Mouse (Mus musculus): ENCODE measurements around the gene Celf6. TPM values are rescaled to one million over a fixed set of nuclear protein-coding genes. Genes with fewer than 3 reads are reported as not detected.

The Celf6 gene
- total and polyA plus RNA-seq, 3 experiments: not detected

DNA sequence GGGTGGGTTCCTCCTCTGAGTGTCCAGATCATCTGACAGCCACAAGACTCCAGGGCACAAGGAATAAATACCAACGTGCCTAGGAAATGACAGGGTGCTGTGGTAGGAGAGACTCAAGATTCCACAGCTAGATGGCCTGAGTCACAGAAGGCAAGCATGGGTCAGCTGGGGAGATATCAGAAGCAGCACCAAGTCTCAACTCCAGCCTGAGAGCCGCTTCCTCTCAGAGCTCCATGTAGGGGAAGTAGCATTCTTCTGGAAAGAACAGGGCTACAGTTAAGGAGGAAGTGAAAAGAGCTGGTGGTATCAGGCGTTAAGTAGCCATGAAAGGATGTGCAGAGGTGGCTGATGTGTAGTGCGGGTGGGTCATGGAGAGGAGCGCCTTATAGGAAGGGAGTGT, 33.0 kb upstream of the Celf6 start:
- no peak overlapping the region for H3K9ac ChIP-seq (ENCODE audit: insufficient read depth, low read depth)
- in situ Hi-C loops (cut with MboI; ENCODE audit: low pct_ligation_motif_present, low pct_unique_long_range_greater_than_20kb, low sequenced_read_pairs): no loop called here
- H3K27me3 ChIP-seq (replicated peaks): no peaks in the 10 kb centered on the region
- DNase-seq (ENCODE audit: extremely low read depth): no peak
- H3K36me3 ChIP-seq (replicated peaks in 1 of 2; ENCODE audit: control insufficient read depth in 1 of 2, insufficient read depth in 1 of 2, low read length in 1 of 2): peaks cover 8 to 28% of the 10 kb centered on the region in 2 experiments
- dilution Hi-C loops (cut with MboI; ENCODE audit: extremely low pct_ligation_motif_present, extremely low pct_unique_long_range_greater_than_20kb, low sequenced_read_pairs): no loop called here
- H3K79me2 ChIP-seq (replicated peaks; ENCODE audit: control insufficient read depth, extremely low read depth, insufficient read depth, poor library complexity, severe bottlenecking): peaks cover 22% of the 10 kb centered on the region
- no peak overlapping the region for H3K27ac ChIP-seq (ENCODE audit: insufficient read depth, low read depth)
- H3K4me1 ChIP-seq (ENCODE audit: control insufficient read depth in 1 of 2, insufficient read depth in 2 of 2): peaks cover 13 to 44% of the 10 kb centered on the region in 2 experiments
- TF ChIP-seq IRF4 (IDR thresholded peaks at IDR 0.05; ENCODE audit: low read depth, low read length): peak; percentile 65
- no peak for TF ChIP-seq POLR2A (IDR thresholded peaks at IDR 0.05; ENCODE audit: low read depth, low read length)
- TF ChIP-seq MYC (IDR thresholded peaks at IDR 0.05; ENCODE audit: low read depth, low read length): no peak
- peak; percentile 81 for TF ChIP-seq EP300 (IDR thresholded peaks at IDR 0.05; ENCODE audit: low read length)
- no peaks in the 10 kb centered on the region for H3K9me3 ChIP-seq (replicated peaks; ENCODE audit: low read length)
- no peak overlapping the region for H3K4me2 ChIP-seq (ENCODE audit: insufficient read depth, low read depth, poor library complexity, severe bottlenecking)
- no peak overlapping the region for H3K4me3 ChIP-seq (replicated peaks in 1 of 3; ENCODE audit: low read depth in 2 of 3, low read length in 2 of 3, poor library complexity in 1 of 3)

DNA sequence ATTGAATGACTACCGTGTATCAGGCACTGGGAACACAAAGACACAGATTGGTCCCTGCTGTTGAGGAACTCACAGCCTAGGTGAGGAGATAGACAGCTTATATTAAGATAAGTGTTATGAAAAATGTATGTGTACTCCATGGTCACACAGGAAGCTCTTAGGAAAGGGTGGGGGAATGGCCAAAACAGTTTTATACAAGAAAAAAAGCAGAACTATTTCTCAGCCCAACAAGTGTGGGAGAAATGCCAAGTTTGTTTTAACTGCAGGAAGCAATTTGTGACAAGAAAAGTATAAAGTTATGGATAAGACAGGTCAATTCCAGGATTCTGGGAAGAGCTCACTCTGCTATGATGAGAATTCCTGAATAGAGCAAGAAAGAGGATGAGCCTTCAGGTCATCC, 29.8 kb upstream of the Celf6 start:
- no peaks in the 10 kb centered on the region for H3K27me3 ChIP-seq (replicated peaks)
- dilution Hi-C loops (cut with MboI; ENCODE audit: extremely low pct_ligation_motif_present, extremely low pct_unique_long_range_greater_than_20kb, low sequenced_read_pairs): no loop called here
- no peak for DNase-seq (ENCODE audit: extremely low read depth)
- H3K4me2 ChIP-seq (ENCODE audit: insufficient read depth, low read depth, poor library complexity, severe bottlenecking): no peak overlapping the region
- TF ChIP-seq JUND (conservative IDR thresholded peaks at IDR 0.05; ENCODE audit: low read depth, low read length): no peak
- TF ChIP-seq CTCF (conservative IDR thresholded peaks at IDR 0.05 in 1 of 2, IDR thresholded peaks at IDR 0.05 in 1 of 2; ENCODE audit: low read depth in 2 of 2, low read length in 2 of 2): no peak
- no peak for TF ChIP-seq RCOR1 (conservative IDR thresholded peaks at IDR 0.05; ENCODE audit: low read depth, low read length)
- TF ChIP-seq MYC (IDR thresholded peaks at IDR 0.05; ENCODE audit: low read depth, low read length): no peak
- no peak for TF ChIP-seq USF1 (IDR thresholded peaks at IDR 0.05; ENCODE audit: low read depth, low read length)
- H3K4me3 ChIP-seq (replicated peaks in 1 of 3; ENCODE audit: low read depth in 2 of 3, low read length in 2 of 3, poor library complexity in 1 of 3): no peak overlapping the region
- in situ Hi-C loops (cut with MboI; ENCODE audit: low pct_ligation_motif_present, low pct_unique_long_range_greater_than_20kb, low sequenced_read_pairs): no loop called here
- peaks cover 4% of the 10 kb centered on the region for H3K79me2 ChIP-seq (replicated peaks; ENCODE audit: control insufficient read depth, extremely low read depth, insufficient read depth, poor library complexity, severe bottlenecking)
- H3K9me3 ChIP-seq (replicated peaks; ENCODE audit: low read length): no peaks in the 10 kb centered on the region
- H3K36me3 ChIP-seq (replicated peaks in 1 of 2; ENCODE audit: control insufficient read depth in 1 of 2, insufficient read depth in 1 of 2, low read length in 1 of 2): peaks cover 14 to 51% of the 10 kb centered on the region in 2 experiments
- H3K27ac ChIP-seq (ENCODE audit: insufficient read depth, low read depth): no peak overlapping the region
- H3K9ac ChIP-seq (ENCODE audit: insufficient read depth, low read depth): no peak overlapping the region
- peaks cover 11 to 46% of the 10 kb centered on the region in 2 experiments for H3K4me1 ChIP-seq (ENCODE audit: control insufficient read depth in 1 of 2, insufficient read depth in 2 of 2)

DNA sequence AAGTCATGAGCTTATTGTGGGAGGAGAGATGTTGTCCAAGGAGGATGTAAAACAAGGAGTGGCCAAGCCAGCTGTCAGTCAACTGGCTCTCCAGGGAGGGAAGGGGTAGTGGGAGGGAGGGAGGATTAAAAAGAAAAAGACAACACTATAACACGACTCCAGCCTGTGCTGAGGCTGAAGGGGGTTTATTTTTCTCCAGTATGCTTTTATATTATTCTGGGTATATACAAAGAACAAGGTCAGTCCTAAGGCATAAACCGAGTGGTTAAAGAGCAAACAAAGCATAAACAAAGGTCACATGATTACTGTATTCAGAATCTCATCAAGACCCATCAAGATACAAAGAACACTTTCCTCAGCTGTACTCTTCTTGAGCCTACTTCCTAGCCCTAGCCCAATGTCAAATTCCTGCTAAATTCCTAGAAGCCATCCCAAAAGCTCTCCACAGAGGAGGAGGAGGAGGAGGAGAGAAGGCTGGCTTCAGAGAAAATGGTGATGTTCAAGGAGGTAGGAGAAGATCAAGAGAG, 28.7 kb upstream of the Celf6 start:
- Histone ChIP-seq H3K9me3 (replicated peaks; ENCODE audit: low read length) (no peaks in the 10 kb centered on the region), H3K27me3 (replicated peaks) (no peaks in the 10 kb centered on the region), H3K4me2 (ENCODE audit: insufficient read depth, low read depth, poor library complexity, severe bottlenecking) (no peak overlapping the region), H3K9ac (ENCODE audit: insufficient read depth, low read depth) (no peak overlapping the region), H3K27ac (ENCODE audit: insufficient read depth, low read depth) (no peak overlapping the region), H3K36me3 (replicated peaks in 1 of 2; ENCODE audit: control insufficient read depth in 1 of 2, insufficient read depth in 1 of 2, low read length in 1 of 2) (peaks cover 20 to 57% of the 10 kb centered on the region in 2 experiments), H3K4me1 (ENCODE audit: control insufficient read depth in 1 of 2, insufficient read depth in 2 of 2) (peaks cover 9 to 45% of the 10 kb centered on the region in 2 experiments), H3K79me2 (replicated peaks; ENCODE audit: control insufficient read depth, extremely low read depth, insufficient read depth, poor library complexity, severe bottlenecking) (peaks cover 4% of the 10 kb centered on the region), H3K4me3 (replicated peaks in 1 of 3; ENCODE audit: low read depth in 2 of 3, low read length in 2 of 3, poor library complexity in 1 of 3) (no peak overlapping the region)
- TF ChIP-seq USF2 (conservative IDR thresholded peaks at IDR 0.05; ENCODE audit: low read depth, low read length): no peak
- no peak for TF ChIP-seq ZNF384 (IDR thresholded peaks at IDR 0.05; ENCODE audit: low read depth, low read length)
- TF ChIP-seq CHD2 (IDR thresholded peaks at IDR 0.05; ENCODE audit: low read length): no peak
- no peak for TF ChIP-seq ETS1 (conservative IDR thresholded peaks at IDR 0.05; ENCODE audit: low read depth, low read length)
- TF ChIP-seq MXI1 (IDR thresholded peaks at IDR 0.05; ENCODE audit: low read depth, low read length): no peak
- no peak for TF ChIP-seq PAX5 (IDR thresholded peaks at IDR 0.05; ENCODE audit: low read length)
- no peak for TF ChIP-seq USF1 (IDR thresholded peaks at IDR 0.05; ENCODE audit: low read depth, low read length)
- no peak for TF ChIP-seq JUN (IDR thresholded peaks at IDR 0.05; ENCODE audit: insufficient read depth, low read depth, low read length)
- no peak for TF ChIP-seq MEF2A (IDR thresholded peaks at IDR 0.05; ENCODE audit: borderline replicate concordance, low read depth, low read length)
- TF ChIP-seq HCFC1 (IDR thresholded peaks at IDR 0.05; ENCODE audit: low read depth, low read length): no peak
- in situ Hi-C loops (cut with MboI; ENCODE audit: low pct_ligation_motif_present, low pct_unique_long_range_greater_than_20kb, low sequenced_read_pairs): no loop called here
- dilution Hi-C loops (cut with MboI; ENCODE audit: extremely low pct_ligation_motif_present, extremely low pct_unique_long_range_greater_than_20kb, low sequenced_read_pairs): no loop called here
- DNase-seq (ENCODE audit: extremely low read depth): no peak

All from CH12.LX (cell line).